Mouse (Mus musculus) erythroid progenitor cell, adult 5-6 weeks (primary cell): ENCODE results near the gene Pxt1. TPM values are rescaled to one million over a fixed set of nuclear protein-coding genes. Genes with fewer than 3 reads are reported as not detected.

Source experiments
- ATAC-seq: replicated peaks from 2 replicates; pipeline ENCODE4 v1.8.0; 2016; ENCODE audit warnings: moderate number of reproducible peaks, mild to moderate bottlenecking, moderate TSS enrichment, inconsistent platforms; ENCODE audit not compliant: poor library complexity, low FRiP score, severe bottlenecking
- total RNA-seq, 2 experiments: library from RNA; stranded (forward) in 1 of 2; stranded (reverse) in 1 of 2; fragments of 150-400 nt in 1 of 2; fragments of 186-747, 209-891 nt in 1 of 2; gene quantifications; 2 replicates each; pipeline versions ENCODE4 v1.2.3 to v1.2.4; 2015 to 2017; ENCODE audit warnings: low replicate concordance in 2 of 2

The Pxt1 gene
- total RNA-seq, 2 experiments from 2014 or later = not detected

DNA sequence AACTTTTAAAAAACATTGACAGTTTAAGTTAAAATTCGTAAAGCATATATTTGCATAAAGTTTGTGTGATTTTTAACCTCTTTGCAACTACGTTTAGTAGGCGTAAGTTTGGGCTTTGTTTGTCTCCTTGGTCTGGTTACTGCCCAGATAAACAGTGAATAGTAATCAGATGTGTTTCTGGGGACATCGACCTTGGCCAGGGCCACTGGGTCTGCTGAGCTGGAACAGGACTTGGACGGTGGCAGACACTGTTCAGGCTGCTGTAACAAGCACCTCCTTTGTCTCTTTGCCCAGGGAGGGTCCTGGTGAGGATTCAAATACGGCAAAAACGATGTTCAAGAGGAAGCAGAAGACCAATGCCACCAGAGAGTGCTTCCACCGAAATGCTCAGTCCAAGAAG is 58.4 kb downstream of the Pxt1 start:
- no peak for ATAC-seq

Other genes starting within 250 kb of the Pxt1 start
- 2.1 TPM in 1 of 2 replicates, not detected in the other for gene AC170998.1, start 217.8 kb downstream of the Pxt1 start, total RNA-seq (2015; ENCODE audit: low replicate concordance)
- gene AC170998.1, start 217.8 kb downstream of the Pxt1 start, total RNA-seq (2017; ENCODE audit: low replicate concordance) = 13.0 TPM in 1 of 2 replicates, not detected in the other
- gene Mapk13, start 174.5 kb downstream of the Pxt1 start, total RNA-seq (2015; ENCODE audit: low replicate concordance) = 2.2 and 12.2 TPM in 2 replicates
- 0.61 and 4.2 TPM in 2 replicates for gene Mapk13, start 174.5 kb downstream of the Pxt1 start, total RNA-seq (2017; ENCODE audit: low replicate concordance)
- 497 and 560 TPM in 2 replicates for gene Brpf3, start 142.8 kb downstream of the Pxt1 start, total RNA-seq (2015; ENCODE audit: low replicate concordance)
- 243 and 286 TPM in 2 replicates for gene Brpf3, start 142.8 kb downstream of the Pxt1 start, total RNA-seq (2017; ENCODE audit: low replicate concordance)
- gene Pnpla1, start 85.4 kb downstream of the Pxt1 start, total RNA-seq (2015; ENCODE audit: low replicate concordance) = 2.2 TPM in 1 of 2 replicates, not detected in the other
- gene Pnpla1, start 85.4 kb downstream of the Pxt1 start, total RNA-seq (2017; ENCODE audit: low replicate concordance) = not detected in 2 replicates
- not detected in 2 replicates for gene 4930539E08Rik, start 28.5 kb downstream of the Pxt1 start, total RNA-seq (2015; ENCODE audit: low replicate concordance)
- not detected in 2 replicates for gene 4930539E08Rik, start 28.5 kb downstream of the Pxt1 start, total RNA-seq (2017; ENCODE audit: low replicate concordance)
- gene Kctd20, start 8.1 kb upstream of the Pxt1 start, total RNA-seq (2015; ENCODE audit: low replicate concordance) = 63.1 and 88.4 TPM in 2 replicates
- gene Kctd20, start 8.1 kb upstream of the Pxt1 start, total RNA-seq (2017; ENCODE audit: low replicate concordance) = 82.3 and 128 TPM in 2 replicates
- gene Stk38, start 64.2 kb upstream of the Pxt1 start, total RNA-seq (2015; ENCODE audit: low replicate concordance) = 112 and 129 TPM in 2 replicates
- 111 and 134 TPM in 2 replicates for gene Stk38, start 64.2 kb upstream of the Pxt1 start, total RNA-seq (2017; ENCODE audit: low replicate concordance)
- 336 and 352 TPM in 2 replicates for gene Srsf3, start 88.8 kb upstream of the Pxt1 start, total RNA-seq (2015; ENCODE audit: low replicate concordance)
- 441 and 499 TPM in 2 replicates for gene Srsf3, start 88.8 kb upstream of the Pxt1 start, total RNA-seq (2017; ENCODE audit: low replicate concordance)
- 0.84 and 2.5 TPM in 2 replicates for gene Cdkn1a, start 147.1 kb upstream of the Pxt1 start, total RNA-seq (2015; ENCODE audit: low replicate concordance)
- 2.3 TPM in 1 of 2 replicates, not detected in the other for gene Cdkn1a, start 147.1 kb upstream of the Pxt1 start, total RNA-seq (2017; ENCODE audit: low replicate concordance)
- gene Rab44, start 170.3 kb upstream of the Pxt1 start, total RNA-seq (2015; ENCODE audit: low replicate concordance) = 15.9 and 22.7 TPM in 2 replicates
- 22.2 and 28.0 TPM in 2 replicates for gene Rab44, start 170.3 kb upstream of the Pxt1 start, total RNA-seq (2017; ENCODE audit: low replicate concordance)